Mouse (Mus musculus) cerebellum, postnatal 14 days (tissue): Measurements from ENCODE around the gene Rhebl1.

Source experiments
- DNase-seq, 2 experiments: peaks; one replicate each; pipeline ENCODE4 v3.0.0; 2021; ENCODE audit warnings: mixed read lengths in 2 of 2

The Rhebl1 gene

GRCm38 (mm10) chr15:98871070-98871915 lies 23.0 kb downstream of the Rhebl1 start, which contains the start of gene Kmt2d:
TSS of gene Kmt2d (minus strand) at chr15:98871204.
- peak; percentile 46 to 59 for DNase-seq

DNA sequence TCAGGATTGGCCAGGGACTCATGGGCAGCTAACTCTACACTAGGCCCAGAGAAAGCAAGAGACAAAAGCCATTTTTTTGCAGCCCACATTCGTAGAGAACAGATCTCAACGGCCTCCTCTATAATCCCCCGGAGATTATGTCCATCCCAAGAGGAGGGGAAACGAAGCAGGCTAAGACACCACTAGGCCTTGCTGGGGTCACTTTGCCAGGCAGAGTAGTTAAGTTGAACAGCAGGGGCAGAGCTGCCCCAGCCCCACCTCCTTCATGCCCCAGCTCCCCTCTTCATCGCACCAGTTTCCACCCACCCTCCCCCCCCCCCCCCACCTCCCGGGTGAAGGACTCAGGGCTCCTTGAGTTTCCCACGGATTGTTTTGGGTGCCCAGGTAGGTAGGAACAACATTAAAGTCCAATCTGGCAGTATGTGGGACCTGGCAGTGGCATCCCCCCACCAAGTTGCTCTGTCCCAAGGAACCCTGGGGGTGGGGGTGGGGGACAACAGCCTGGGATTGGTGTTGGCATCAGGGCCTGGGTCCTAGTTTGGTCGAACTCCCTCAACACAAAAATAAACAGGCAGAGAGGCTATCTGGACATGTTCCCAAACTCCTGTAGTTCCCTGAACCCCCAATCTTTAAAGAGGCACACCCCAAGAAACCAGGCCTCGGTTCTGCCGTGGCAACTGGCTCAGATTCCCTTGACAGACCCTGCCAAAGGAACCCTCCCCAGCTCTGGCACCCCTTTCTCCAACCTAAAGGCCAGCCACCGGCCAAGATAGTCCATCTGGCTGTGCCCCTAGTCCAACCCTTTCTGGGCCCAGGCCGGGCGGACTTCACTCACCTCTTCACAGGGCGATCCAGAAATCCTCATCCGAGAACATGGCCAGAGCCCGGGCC lies 23.9 kb downstream of the Rhebl1 start:
- DNase-seq, result peak; percentile 79 to 81

DNA sequence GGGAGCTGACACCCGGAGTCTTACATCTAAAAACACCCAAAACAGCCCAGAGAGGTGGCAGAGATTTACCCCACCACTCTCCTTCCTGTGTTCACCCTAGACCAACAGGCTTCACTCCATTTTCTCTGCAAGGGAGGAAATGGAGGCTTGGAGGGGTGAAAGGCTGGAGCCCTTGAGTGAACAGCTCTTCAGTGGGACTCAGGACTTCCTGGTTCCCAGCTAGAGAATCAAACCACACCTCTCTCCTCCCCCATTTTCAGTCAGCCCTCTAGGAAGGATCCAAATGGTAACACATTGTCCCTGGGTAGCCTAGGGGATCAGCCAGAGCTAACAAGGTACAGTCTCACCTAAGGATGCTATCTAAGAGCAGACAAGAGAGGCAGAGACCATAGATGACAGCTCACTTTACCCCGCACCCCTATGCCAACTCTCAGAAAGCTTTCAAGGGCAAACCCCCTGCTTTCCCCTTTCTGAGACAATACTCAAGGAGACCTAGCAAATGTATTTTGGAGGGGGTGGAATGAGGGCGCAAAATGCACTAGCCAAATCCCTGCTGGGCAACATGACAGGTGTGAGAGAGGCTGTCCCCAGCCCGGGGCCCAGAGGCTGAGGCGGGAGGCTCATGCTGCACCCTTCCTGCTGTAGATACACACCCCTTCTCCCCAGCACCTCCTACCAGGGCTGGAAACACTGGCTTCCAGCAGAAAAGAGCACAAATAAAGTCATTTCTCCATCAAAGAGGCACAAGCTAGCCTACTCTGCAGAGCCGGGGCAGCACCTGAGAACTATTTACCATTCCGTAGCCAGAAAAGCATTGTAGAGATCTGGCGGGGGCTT lies 24.8 kb downstream of the Rhebl1 start:
- DNase-seq, result peak in 1 of 2 experiments; percentile 42

- DNase-seq, result no peak
Observed at GRCm38 (mm10) chr15:98868346-98869063, 25.8 kb downstream of the Rhebl1 start.

DNA sequence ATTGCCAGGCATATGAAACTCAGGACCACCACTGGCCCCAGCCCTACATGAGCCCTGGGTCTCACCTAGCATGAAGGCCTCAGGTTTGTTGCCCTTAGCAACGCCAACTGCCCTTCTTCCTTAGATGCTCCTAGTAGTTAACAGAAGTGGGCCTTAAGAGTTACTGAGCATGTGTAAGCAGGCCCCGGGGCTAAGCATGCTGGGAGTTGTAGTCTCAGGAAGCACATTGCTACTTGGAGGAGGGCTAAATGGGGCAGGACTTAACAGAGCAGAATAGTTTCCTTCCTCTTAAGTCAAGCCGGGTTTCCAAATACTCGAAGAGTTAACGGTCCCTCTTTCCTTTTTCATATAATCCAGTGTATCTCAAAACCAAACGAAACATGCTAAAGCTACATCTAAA lies 27.0 kb downstream of the Rhebl1 start:
- DNase-seq, result peak; percentile 36 to 50

- DNase-seq, result no peak
Observed at GRCm38 (mm10) chr15:98866501-98866900, 27.8 kb downstream of the Rhebl1 start.

DNA sequence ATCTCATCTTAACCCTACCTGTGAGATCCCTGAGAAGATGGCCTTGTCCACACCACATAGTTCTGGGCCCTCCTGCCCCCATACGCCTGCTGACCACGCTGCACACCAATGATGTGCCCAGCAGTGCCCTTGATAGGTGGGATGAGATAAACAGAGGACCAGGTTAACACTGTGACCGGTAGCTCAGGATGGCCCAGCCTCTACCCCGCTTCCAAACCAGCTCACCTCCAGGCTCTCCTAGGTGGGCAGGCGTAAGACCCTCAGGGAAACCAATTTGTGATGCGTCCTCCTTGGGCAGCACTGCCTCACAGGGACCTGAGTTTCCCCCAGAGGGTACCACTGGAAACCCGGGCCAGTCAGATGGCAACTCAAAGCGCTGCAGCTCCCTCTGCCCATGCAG lies 28.6 kb downstream of the Rhebl1 start:
- DNase-seq, result no peak

DNA sequence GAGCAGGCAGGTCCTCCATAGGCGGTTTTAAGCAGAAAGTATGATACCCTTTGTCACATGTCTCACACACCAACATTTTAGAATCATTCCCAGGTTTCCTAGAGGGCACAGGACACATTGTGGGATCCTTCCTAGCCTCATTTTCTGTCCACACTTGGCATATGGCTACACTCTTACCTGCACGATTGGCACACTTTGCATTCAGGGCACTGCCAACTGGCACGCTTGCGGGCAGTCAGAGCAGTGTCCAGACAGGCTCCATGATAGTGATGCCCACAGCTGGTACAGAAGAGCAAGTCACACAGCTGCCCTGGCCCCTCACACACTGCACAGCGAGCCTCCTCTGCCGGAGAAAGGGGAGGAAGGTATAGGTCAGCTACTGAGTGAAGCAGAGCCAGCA lies 29.4 kb downstream of the Rhebl1 start:
- DNase-seq, result peak in 1 of 2 experiments; percentile 15

- DNase-seq, result no peak
Observed at GRCm38 (mm10) chr15:98863451-98863958, 30.8 kb downstream of the Rhebl1 start.

- peak in 1 of 2 experiments; percentile 41 for DNase-seq
Observed at GRCm38 (mm10) chr15:98861701-98862410, 32.5 kb downstream of the Rhebl1 start.

GRCm38 (mm10) chr15:98860921-98861320 lies 33.4 kb downstream of the Rhebl1 start:
- DNase-seq, result no peak

- DNase-seq, result no peak
Observed at GRCm38 (mm10) chr15:98859319-98860043, 34.9 kb downstream of the Rhebl1 start.

- no peak for DNase-seq
Observed at GRCm38 (mm10) chr15:98854214-98854613, 40.1 kb downstream of the Rhebl1 start.

DNA sequence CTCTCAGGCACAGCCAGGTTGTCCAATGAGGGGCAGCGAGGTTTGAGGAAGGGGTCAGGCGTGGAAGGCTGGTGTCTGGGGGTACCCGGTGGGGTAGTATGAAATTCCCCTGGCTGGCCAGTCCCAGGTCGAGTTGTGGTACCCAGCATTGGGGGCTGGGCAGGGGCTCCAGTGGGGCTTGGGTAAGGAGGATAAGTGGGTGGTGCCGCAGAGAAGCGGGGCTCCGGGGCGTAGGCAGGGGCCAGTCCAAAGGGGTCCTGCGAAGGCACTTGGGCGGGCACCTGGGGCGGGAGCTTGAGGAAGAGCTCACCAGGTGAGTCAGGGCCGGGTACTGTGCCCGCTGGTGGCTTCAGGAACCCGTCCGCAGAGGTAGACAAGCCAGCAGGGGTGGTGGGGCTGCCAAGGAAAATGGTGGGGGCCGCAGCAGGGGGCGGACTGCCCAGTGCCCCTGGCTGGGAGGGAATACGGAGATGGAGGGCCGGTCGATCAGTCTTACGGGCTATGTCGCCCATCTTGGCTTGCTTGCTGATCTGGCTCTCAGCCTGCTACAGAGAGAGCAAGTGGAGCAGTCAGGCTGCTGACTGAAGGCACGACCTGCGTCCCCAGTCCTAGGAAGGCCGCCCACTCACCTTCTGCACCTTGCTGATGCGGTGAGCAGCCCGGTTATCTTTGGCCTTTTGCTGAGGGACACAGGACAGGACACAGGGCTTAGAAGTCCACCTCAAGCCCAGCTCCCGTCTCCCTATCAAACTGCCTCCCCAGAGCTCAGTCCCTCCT lies 41.0 kb downstream of the Rhebl1 start:
- DNase-seq, result peak in 1 of 2 experiments; percentile 27

- DNase-seq, result no peak
Observed at GRCm38 (mm10) chr15:98852733-98853132, 41.6 kb downstream of the Rhebl1 start.

DNA sequence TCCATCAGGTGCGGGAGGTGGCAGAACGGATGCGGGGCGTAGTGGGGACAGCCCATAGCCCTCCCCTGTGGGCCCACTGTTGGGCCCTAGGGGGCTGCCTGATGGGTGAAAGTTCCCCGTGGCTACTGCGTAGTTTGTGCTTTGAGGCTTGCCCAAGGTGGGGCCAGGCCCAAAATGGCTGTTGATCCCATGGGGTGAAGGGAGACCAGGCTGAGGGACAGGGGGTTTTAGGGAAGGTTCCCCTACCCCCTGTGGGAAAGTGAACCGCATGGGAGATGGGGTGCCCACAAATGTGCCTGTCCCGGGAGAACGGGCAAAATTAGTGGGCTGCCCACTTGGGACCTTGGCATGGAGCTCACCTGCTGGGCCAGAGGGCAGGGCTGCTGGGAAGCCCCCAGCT lies 42.3 kb downstream of the Rhebl1 start:
- no peak for DNase-seq

DNA sequence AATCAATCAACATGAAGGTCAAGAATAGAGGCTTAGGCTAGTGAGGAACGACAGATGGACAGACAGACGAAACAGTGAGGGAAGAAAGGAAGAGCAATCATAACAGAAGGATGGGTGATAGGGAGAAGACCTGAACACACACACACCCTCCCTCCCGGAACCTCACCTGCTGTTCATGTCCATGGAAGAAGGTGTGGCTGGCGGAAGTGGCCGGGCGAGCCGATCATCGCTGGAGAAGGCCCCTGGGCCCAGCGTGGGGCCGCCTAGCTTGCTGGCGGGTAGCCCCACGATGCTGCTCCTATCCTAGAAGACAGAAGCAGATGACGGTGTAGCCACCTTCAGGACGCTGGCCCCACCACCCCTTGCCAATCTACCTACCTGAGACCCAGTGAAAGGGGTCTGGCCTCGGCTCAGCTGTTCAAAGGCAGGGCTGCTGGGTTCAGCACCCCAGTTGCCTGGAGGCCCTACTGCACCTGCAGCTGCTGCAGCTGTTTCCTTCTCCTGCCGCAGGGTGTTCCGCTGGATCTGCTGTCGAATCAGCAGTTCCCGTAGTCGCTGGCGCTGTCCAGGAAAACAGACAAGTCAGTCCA lies 43.0 kb downstream of the Rhebl1 start:
- DNase-seq, result no peak

DNA sequence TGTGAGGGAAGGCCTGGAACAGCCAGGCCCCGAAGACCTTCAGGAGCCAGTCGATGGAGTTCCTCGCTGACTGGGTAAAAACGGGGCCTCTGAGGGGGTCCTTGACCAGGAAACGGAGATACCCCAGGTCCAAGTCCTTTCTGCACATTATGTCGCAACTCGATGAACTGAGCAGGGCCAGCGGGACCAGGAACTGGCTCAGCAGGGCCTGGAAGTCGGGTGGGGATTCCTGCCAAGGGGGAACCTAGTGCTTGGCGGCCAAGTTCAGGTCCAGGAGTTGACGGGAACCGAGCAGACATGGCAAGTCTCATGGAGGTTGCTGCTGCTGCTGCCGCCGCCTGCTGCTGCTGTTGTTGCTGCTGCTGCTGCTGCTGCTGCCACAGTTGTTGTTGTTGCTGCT lies 43.7 kb downstream of the Rhebl1 start:
- no peak for DNase-seq

GRCm38 (mm10) chr15:98849956-98850600 lies 44.3 kb downstream of the Rhebl1 start:
- DNase-seq, result no peak
